Mouse (Mus musculus): ENCODE measurements at regions not wholly inside any gene's neighbourhood (a gene's known extent, or its start where the extent isn't known, plus 50 kb on each side); places are given as distances from the start of the nearest gene placed in this dataset.
A peak's percentile ranks its signal among the peaks of the same experiment; 100 is the strongest.
"Not testable (repeated sequence)": the region's sequence is repeated elsewhere in the genome, so short reads cannot be mapped to it uniquely, and the experiment has no call there.

GRCm38 (mm10) chr9:41914611-41915010 is 209.5 kb downstream of the Sorl1 start:
- no peak for DNase-seq (ENCODE audit: low spot score in 2 of 2)

- DNase-seq (ENCODE audit: low spot score in 2 of 2): no peak
These were observed 210.2 kb downstream of the Sorl1 start for GRCm38 (mm10) chr9:41913911-41914310.

GRCm38 (mm10) chr9:41912482-41912881 is 211.6 kb downstream of the Sorl1 start:
- DNase-seq (ENCODE audit: low spot score in 2 of 2): no peak

- DNase-seq (ENCODE audit: low spot score in 2 of 2): no peak
These were observed 223.5 kb downstream of the Sorl1 start for GRCm38 (mm10) chr9:41900606-41900974.

GRCm38 (mm10) chr9:41899766-41900605 is 224.1 kb downstream of the Sorl1 start:
- no peak for DNase-seq (ENCODE audit: low spot score in 2 of 2)

GRCm38 (mm10) chr9:41895106-41895505 is 229.0 kb downstream of the Sorl1 start:
- DNase-seq (ENCODE audit: low spot score in 2 of 2): no peak

GRCm38 (mm10) chr9:41892841-41893240 is 231.3 kb downstream of the Sorl1 start:
- DNase-seq (ENCODE audit: low spot score in 2 of 2): no peak

GRCm38 (mm10) chr9:41891206-41891605 is 232.9 kb downstream of the Sorl1 start:
- no peak for DNase-seq (ENCODE audit: low spot score in 2 of 2)

GRCm38 (mm10) chr9:41890273-41891141 is 233.6 kb downstream of the Sorl1 start:
- DNase-seq (ENCODE audit: low spot score in 2 of 2): peak; percentile 56 to 79

GRCm38 (mm10) chr9:41889568-41890272 is 234.4 kb downstream of the Sorl1 start:
- DNase-seq (ENCODE audit: low spot score in 2 of 2): no peak

- no peak for DNase-seq (ENCODE audit: low spot score in 2 of 2)
These were observed 235.4 kb downstream of the Sorl1 start for GRCm38 (mm10) chr9:41888616-41889150.

- DNase-seq (ENCODE audit: low spot score in 2 of 2): not testable (repeated sequence)
These were observed 237.6 kb downstream of the Sorl1 start for GRCm38 (mm10) chr9:41886456-41886855.

GRCm38 (mm10) chr9:41880457-41880856 is 243.6 kb downstream of the Sorl1 start:
- DNase-seq (ENCODE audit: low spot score in 2 of 2): no peak

- DNase-seq (ENCODE audit: low spot score in 2 of 2): no peak
These were observed 245.0 kb downstream of the Sorl1 start for GRCm38 (mm10) chr9:41879080-41879479.

- DNase-seq (ENCODE audit: low spot score in 2 of 2): no peak
These were observed 263.0 kb downstream of the Sorl1 start for GRCm38 (mm10) chr9:41861136-41861535.

GRCm38 (mm10) chr9:41860681-41861080 is 263.4 kb downstream of the Sorl1 start:
- DNase-seq (ENCODE audit: low spot score in 2 of 2): peak; percentile 22 to 54

- DNase-seq (ENCODE audit: low spot score in 2 of 2): no peak
These were observed 264.3 kb downstream of the Sorl1 start for GRCm38 (mm10) chr9:41859780-41860179.

GRCm38 (mm10) chr9:41852099-41852498 is 272.0 kb downstream of the Sorl1 start:
- DNase-seq (ENCODE audit: low spot score in 2 of 2): no peak

GRCm38 (mm10) chr9:41849628-41850326 is 274.3 kb downstream of the Sorl1 start:
- DNase-seq (ENCODE audit: low spot score in 2 of 2): no peak

- no peak for DNase-seq (ENCODE audit: low spot score in 2 of 2)
These were observed 279.5 kb downstream of the Sorl1 start for GRCm38 (mm10) chr9:41844616-41845015.

Data from layer of hippocampus, adult 18-20 months (tissue).